Mouse (Mus musculus) kidney, adult 2 months (tissue): ENCODE data around the gene Tmem51. TPM values are rescaled to one million over a fixed set of nuclear protein-coding genes. Genes with fewer than 3 reads are reported as not detected.

Source experiments
- DNase-seq: peaks from one replicate; pipeline ENCODE4 v3.0.0; 2021
- H3K27ac ChIP-seq: fragments of 200-500 bp; 2 replicates; pipeline ENCODE4 v1.5.1; 2012; ENCODE audit warnings: low read depth, low read length, control low read depth, inconsistent platforms; ENCODE audit not compliant: insufficient read depth
- H3K27me3 ChIP-seq: fragments of 200-500 bp; replicated peaks from 2 replicates; pipeline ENCODE4 v1.6.1; 2012; ENCODE audit warnings: mild to moderate bottlenecking, moderate library complexity, low read length, inconsistent platforms; ENCODE audit not compliant: control insufficient read depth, insufficient read depth
- H3K36me3 ChIP-seq: fragments of 200-500 bp; 2 replicates; pipeline ENCODE4 v1.6.1; 2012; ENCODE audit warnings: mild to moderate bottlenecking, moderate library complexity, low read length, inconsistent platforms; ENCODE audit not compliant: control insufficient read depth, insufficient read depth
- H3K4me1 ChIP-seq: fragments of 200-500 bp; 2 replicates; pipeline ENCODE4 v1.6.1; 2011; ENCODE audit warnings: low read length; ENCODE audit not compliant: control insufficient read depth, insufficient read depth
- H3K4me3 ChIP-seq: fragments of 200-500 bp; 2 replicates; pipeline ENCODE4 v1.5.1; 2011; ENCODE audit warnings: mild to moderate bottlenecking, low read depth, low read length, control low read depth; ENCODE audit not compliant: insufficient read depth
- CTCF ChIP-seq: fragments of 200-500 bp; conservative IDR thresholded peaks from 2 replicates; pipeline ENCODE4 v1.5.1; 2011; ENCODE audit warnings: low read depth, mild to moderate bottlenecking, control low read depth, low read length, moderate library complexity, mixed read lengths; ENCODE audit not compliant: insufficient read depth, insufficient read length
- POLR2A ChIP-seq: fragments of 200-500 bp; IDR thresholded peaks from one replicate; pipeline ENCODE4 v1.6.1; 2011; ENCODE audit warnings: low read depth, low read length, control low read depth
- WGBS: fragments of 180-500 bp; shearing (Covaris S2); methylation state at CpG from one replicate; pipeline ENCODE4 v1.1.7; 2018; 5-methylcytosine and 5-hydroxymethylcytosine counted together
- polyA plus RNA-seq: library from polyadenylated mRNA; depleted of rRNA; stranded (reverse); fragments of >200 nt; gene quantifications from 2 replicates; pipeline ENCODE4 v1.2.3, GENCODE M21; 2012

The Tmem51 gene
- polyA plus RNA-seq, 1 experiment = 60.4 TPM

- WGBS = 47% methylated on average over 6 of the region's 6 CpGs
- H3K27ac ChIP-seq = peak overlapping the region; percentile 57
These were observed 18.3 kb downstream of the Tmem51 start for GRCm38 (mm10) chr4:142065835-142066234.

GRCm38 (mm10) chr4:142065270-142065669, 18.8 kb downstream of the Tmem51 start:
- no peak overlapping the region for H3K4me3 ChIP-seq
- WGBS = 17% methylated on average over 8 of the region's 8 CpGs
- peaks cover 53% of the 10 kb centered on the region for H3K4me1 ChIP-seq
- H3K27me3 ChIP-seq = no peaks in the 10 kb centered on the region
- H3K36me3 ChIP-seq = no peaks in the 10 kb centered on the region
- peak; percentile 80 for DNase-seq
- TF ChIP-seq CTCF (no peak), POLR2A (no peak)
- H3K27ac ChIP-seq = peak overlapping the region; percentile 57

More at GRCm38 (mm10) chr4:142065835-142066234, 18.3 kb downstream of the Tmem51 start:
- H3K27me3 ChIP-seq = no peaks in the 10 kb centered on the region
- no peaks in the 10 kb centered on the region for H3K36me3 ChIP-seq
- DNase-seq = peak; percentile 52
- H3K4me3 ChIP-seq = no peak overlapping the region
- peaks cover 59% of the 10 kb centered on the region for H3K4me1 ChIP-seq
- TF ChIP-seq CTCF (no peak), POLR2A (no peak)

GRCm38 (mm10) chr4:142064582-142065228, 19.4 kb downstream of the Tmem51 start:
- H3K4me1 ChIP-seq = peaks cover 52% of the 10 kb centered on the region
- peak overlapping the region; percentile 57 for H3K27ac ChIP-seq
- no peaks in the 10 kb centered on the region for H3K36me3 ChIP-seq
- no peak overlapping the region for H3K4me3 ChIP-seq
- 63% methylated on average over 11 of the region's 11 CpGs for WGBS
- TF ChIP-seq CTCF (no peak), POLR2A (no peak)
- H3K27me3 ChIP-seq = no peaks in the 10 kb centered on the region
- peak; percentile 68 for DNase-seq

GRCm38 (mm10) chr4:142063057-142063534, 21.0 kb downstream of the Tmem51 start:
- H3K36me3 ChIP-seq = no peaks in the 10 kb centered on the region
- H3K4me1 ChIP-seq = peaks cover 52% of the 10 kb centered on the region
- no peak overlapping the region for H3K4me3 ChIP-seq
- DNase-seq = no peak
- TF ChIP-seq POLR2A = no peak
- TF ChIP-seq CTCF = no peak
- no peaks in the 10 kb centered on the region for H3K27me3 ChIP-seq
- 0 out of 2 replicates have a peak overlapping the region, but pooled peaks have one; percentile 21 for H3K27ac ChIP-seq
- 89% methylated on average over 8 of the region's 8 CpGs for WGBS

GRCm38 (mm10) chr4:142061485-142062240, 22.4 kb downstream of the Tmem51 start:
- Histone ChIP-seq H3K4me3 (no peak overlapping the region), H3K36me3 (no peaks in the 10 kb centered on the region), H3K27ac (peak overlapping the region; percentile 6), H3K4me1 (peaks cover 48% of the 10 kb centered on the region), H3K27me3 (no peaks in the 10 kb centered on the region)
- TF ChIP-seq CTCF (no peak), POLR2A (no peak)
- WGBS = 63% methylated on average over 23 of the region's 23 CpGs
- DNase-seq = peak; percentile 44

GRCm38 (mm10) chr4:142060455-142061378, 23.4 kb downstream of the Tmem51 start:
- Histone ChIP-seq H3K4me3 (no peak overlapping the region), H3K27ac (peak overlapping the region; percentile 6; the same call in 1 of the 2 replicates), H3K4me1 (peaks cover 39% of the 10 kb centered on the region), H3K27me3 (no peaks in the 10 kb centered on the region), H3K36me3 (no peaks in the 10 kb centered on the region)
- WGBS = 59% methylated on average over 18 of the region's 18 CpGs
- no peak for DNase-seq
- TF ChIP-seq POLR2A = no peak
- TF ChIP-seq CTCF = no peak
